Mouse (Mus musculus) ES-E14 (cell line): ENCODE results near the gene Rec8.

ENCODE experiments used
- CHD2 ChIP-seq: IDR thresholded peaks from 2 replicates; pipeline ENCODE4 v1.6.1; 2014; ENCODE audit warnings: mild to moderate bottlenecking, low read depth, low read length, inconsistent platforms
- HCFC1 ChIP-seq: IDR thresholded peaks from 2 replicates; pipeline ENCODE4 v1.6.1; 2012; ENCODE audit warnings: low read length, inconsistent platforms, borderline replicate concordance; ENCODE audit not compliant: insufficient read depth
- MAFK ChIP-seq: IDR thresholded peaks from 2 replicates; pipeline ENCODE4 v1.6.1; 2014; ENCODE audit warnings: mild to moderate bottlenecking, low read depth, low read length, inconsistent platforms; ENCODE audit not compliant: insufficient read depth
- ZC3H11A ChIP-seq: IDR thresholded peaks from 2 replicates; pipeline ENCODE4 v1.6.1; 2012; ENCODE audit warnings: low read depth, mild to moderate bottlenecking, inconsistent platforms, low read length, borderline replicate concordance
- ZNF384 ChIP-seq: IDR thresholded peaks from 2 replicates; pipeline ENCODE4 v1.6.1; 2012; ENCODE audit warnings: low read depth, low read length, inconsistent platforms

GRCm38 (mm10) chr14:55608339-55608738, 9.5 kb upstream of the Rec8 start:
- TF ChIP-seq ZC3H11A, result no peak
- no peak for TF ChIP-seq MAFK
- no peak for TF ChIP-seq HCFC1
- no peak for TF ChIP-seq ZNF384
- no peak for TF ChIP-seq CHD2
